Mouse (Mus musculus) cerebellum, adult 9-11 months (tissue): Measurements from ENCODE around the gene Gm4553.
"Not testable (repeated sequence)": the region's sequence is repeated elsewhere in the genome, so short reads cannot be mapped to it uniquely, and the experiment has no call there.

Source experiments
- DNase-seq: peaks from one replicate; pipeline ENCODE4 v3.0.0; 2022

The Gm4553 gene

GRCm38 (mm10) chr7:142134206-142134995 lies 31.1 kb downstream of the Gm4553 start:
- DNase-seq, result no peak

GRCm38 (mm10) chr7:142128843-142129242 lies 36.7 kb downstream of the Gm4553 start:
- no peak for DNase-seq

- DNase-seq, result not testable (repeated sequence)
Observed at GRCm38 (mm10) chr7:142120629-142121028, 44.9 kb downstream of the Gm4553 start, which contains the start of gene Gm45618. TSS of gene Gm45618 (minus strand) at chr7:142120729.

- DNase-seq, result peak; percentile 5
Observed at GRCm38 (mm10) chr7:142119632-142120031, 45.9 kb downstream of the Gm4553 start.
